Mouse (Mus musculus): ENCODE measurements at regions not wholly inside any gene's neighbourhood (a gene's known extent, or its start where the extent isn't known, plus 50 kb on each side); places are given as distances from the start of the nearest gene placed in this dataset.
A peak's percentile ranks its signal among the peaks of the same experiment; 100 is the strongest.

- Histone ChIP-seq H3K4me3 (ENCODE audit: low read depth, low read length) (no peak overlapping the region), H3K4me2 (no peak overlapping the region), H3K27me3 (ENCODE audit: insufficient read depth, low read length) (no peaks in the 10 kb centered on the region), H3K27ac (ENCODE audit: low read depth) (no peak overlapping the region), H3K9me3 (ENCODE audit: low read depth, low read length) (no peaks in the 10 kb centered on the region), H3K4me1 (ENCODE audit: insufficient read depth) (no peaks in the 10 kb centered on the region), H3K9ac (no peak overlapping the region), H3K36me3 (ENCODE audit: insufficient read depth) (no peaks in the 10 kb centered on the region)
- DNase-seq, result no peak
- no peak for ATAC-seq (ENCODE audit: insufficient read depth)
- 75% methylated on average over 8 of the region's 8 CpGs for WGBS
- TF ChIP-seq CTCF (IDR thresholded peaks at IDR 0.05; ENCODE audit: low read depth), result no peak
These were observed 151.4 kb upstream of the Ppargc1a start for GRCm38 (mm10) chr5:51718911-51719310.

GRCm38 (mm10) chr5:51718451-51718850 lies 150.9 kb upstream of the Ppargc1a start:
- TF ChIP-seq CTCF (IDR thresholded peaks at IDR 0.05; ENCODE audit: low read depth), result no peak
- 88% methylated on average over 1 of the region's 1 CpGs for WGBS
- Histone ChIP-seq H3K4me3 (ENCODE audit: low read depth, low read length) (no peak overlapping the region), H3K9ac (no peak overlapping the region), H3K9me3 (ENCODE audit: low read depth, low read length) (no peaks in the 10 kb centered on the region), H3K4me1 (ENCODE audit: insufficient read depth) (no peaks in the 10 kb centered on the region), H3K27me3 (ENCODE audit: insufficient read depth, low read length) (no peaks in the 10 kb centered on the region), H3K36me3 (ENCODE audit: insufficient read depth) (no peaks in the 10 kb centered on the region), H3K4me2 (no peak overlapping the region), H3K27ac (ENCODE audit: low read depth) (no peak overlapping the region)
- ATAC-seq (ENCODE audit: insufficient read depth), result no peak
- DNase-seq, result no peak

GRCm38 (mm10) chr5:51711860-51712560 lies 144.5 kb upstream of the Ppargc1a start:
- no peak for TF ChIP-seq CTCF (IDR thresholded peaks at IDR 0.05; ENCODE audit: low read depth)
- H3K4me2 ChIP-seq, result no peak overlapping the region
- no peaks in the 10 kb centered on the region for H3K4me1 ChIP-seq (ENCODE audit: insufficient read depth)
- DNase-seq (no peak), ATAC-seq (ENCODE audit: insufficient read depth) (no peak)
- H3K27me3 ChIP-seq (ENCODE audit: insufficient read depth, low read length), result no peaks in the 10 kb centered on the region
- H3K9ac ChIP-seq, result no peak overlapping the region
- WGBS, result 58% methylated on average over 8 of the region's 8 CpGs
- H3K9me3 ChIP-seq (ENCODE audit: low read depth, low read length), result no peaks in the 10 kb centered on the region
- H3K36me3 ChIP-seq (ENCODE audit: insufficient read depth), result no peaks in the 10 kb centered on the region
- H3K4me3 ChIP-seq (ENCODE audit: low read depth, low read length), result no peak overlapping the region
- H3K27ac ChIP-seq (ENCODE audit: low read depth), result no peak overlapping the region

- no peak overlapping the region for H3K4me2 ChIP-seq
- 43% methylated on average over 4 of the region's 4 CpGs for WGBS
- H3K9me3 ChIP-seq (ENCODE audit: low read depth, low read length), result no peaks in the 10 kb centered on the region
- ATAC-seq (ENCODE audit: insufficient read depth) (peak; percentile 52; the same call in 1 of the 2 replicates), DNase-seq (no peak)
- no peak overlapping the region for H3K4me3 ChIP-seq (ENCODE audit: low read depth, low read length)
- H3K27me3 ChIP-seq (ENCODE audit: insufficient read depth, low read length), result no peaks in the 10 kb centered on the region
- TF ChIP-seq CTCF (IDR thresholded peaks at IDR 0.05; ENCODE audit: low read depth), result no peak
- H3K9ac ChIP-seq, result no peak overlapping the region
- no peaks in the 10 kb centered on the region for H3K4me1 ChIP-seq (ENCODE audit: insufficient read depth)
- H3K27ac ChIP-seq (ENCODE audit: low read depth), result no peak overlapping the region
- no peaks in the 10 kb centered on the region for H3K36me3 ChIP-seq (ENCODE audit: insufficient read depth)
These were observed 143.1 kb upstream of the Ppargc1a start for GRCm38 (mm10) chr5:51710664-51711063.

DNA sequence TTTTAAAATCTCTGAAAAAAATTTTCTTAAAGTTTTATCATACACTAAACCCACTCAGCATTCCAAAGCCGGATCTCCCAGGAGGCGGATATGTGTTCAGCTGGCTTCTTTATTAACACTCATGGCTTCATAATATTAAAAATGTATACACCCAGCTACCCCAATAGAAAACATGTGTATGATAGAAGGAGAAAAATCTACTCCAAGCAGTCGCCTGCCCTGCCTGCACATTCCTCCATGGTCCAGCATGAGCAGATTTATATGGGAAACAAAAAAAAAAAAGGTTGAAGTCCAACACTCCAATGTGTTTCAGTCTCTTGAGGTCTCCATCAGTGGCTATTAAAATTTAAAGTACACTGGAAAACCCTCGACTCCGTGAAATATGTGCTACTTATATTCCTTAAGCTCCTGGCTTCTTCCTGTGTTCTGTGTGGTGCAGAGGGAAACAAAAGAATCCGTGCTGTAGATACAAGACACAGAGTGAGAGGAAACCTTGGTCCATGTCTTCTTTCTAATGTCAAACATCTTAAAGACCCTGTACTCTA lies 142.0 kb upstream of the Ppargc1a start:
- Histone ChIP-seq H3K9me3 (ENCODE audit: low read depth, low read length) (no peaks in the 10 kb centered on the region), H3K4me1 (ENCODE audit: insufficient read depth) (no peaks in the 10 kb centered on the region), H3K4me2 (no peak overlapping the region), H3K27ac (ENCODE audit: low read depth) (no peak overlapping the region), H3K27me3 (ENCODE audit: insufficient read depth, low read length) (no peaks in the 10 kb centered on the region), H3K9ac (no peak overlapping the region), H3K36me3 (ENCODE audit: insufficient read depth) (no peaks in the 10 kb centered on the region), H3K4me3 (ENCODE audit: low read depth, low read length) (no peak overlapping the region)
- no peak for TF ChIP-seq CTCF (IDR thresholded peaks at IDR 0.05; ENCODE audit: low read depth)
- no peak for DNase-seq
- 43% methylated on average over 6 of the region's 6 CpGs for WGBS
- no peak for ATAC-seq (ENCODE audit: insufficient read depth)

- no peaks in the 10 kb centered on the region for H3K27me3 ChIP-seq (ENCODE audit: insufficient read depth, low read length)
- 86% methylated on average over 4 of the region's 4 CpGs for WGBS
- TF ChIP-seq CTCF (IDR thresholded peaks at IDR 0.05; ENCODE audit: low read depth), result no peak
- DNase-seq (no peak), ATAC-seq (ENCODE audit: insufficient read depth) (no peak)
- no peaks in the 10 kb centered on the region for H3K9me3 ChIP-seq (ENCODE audit: low read depth, low read length)
- no peak overlapping the region for H3K4me2 ChIP-seq
- H3K4me3 ChIP-seq (ENCODE audit: low read depth, low read length), result no peak overlapping the region
- no peak overlapping the region for H3K27ac ChIP-seq (ENCODE audit: low read depth)
- no peaks in the 10 kb centered on the region for H3K4me1 ChIP-seq (ENCODE audit: insufficient read depth)
- H3K36me3 ChIP-seq (ENCODE audit: insufficient read depth), result no peaks in the 10 kb centered on the region
- H3K9ac ChIP-seq, result no peak overlapping the region
These were observed 112.4 kb upstream of the Ppargc1a start for GRCm38 (mm10) chr5:51679884-51680283.

GRCm38 (mm10) chr5:51671190-51671589 lies 103.7 kb upstream of the Ppargc1a start:
- Histone ChIP-seq H3K4me1 (ENCODE audit: insufficient read depth) (no peaks in the 10 kb centered on the region), H3K9me3 (ENCODE audit: low read depth, low read length) (no peaks in the 10 kb centered on the region), H3K4me2 (no peak overlapping the region), H3K36me3 (ENCODE audit: insufficient read depth) (no peaks in the 10 kb centered on the region), H3K27me3 (ENCODE audit: insufficient read depth, low read length) (no peaks in the 10 kb centered on the region), H3K27ac (ENCODE audit: low read depth) (no peak overlapping the region), H3K4me3 (ENCODE audit: low read depth, low read length) (no peak overlapping the region), H3K9ac (no peak overlapping the region)
- TF ChIP-seq CTCF (IDR thresholded peaks at IDR 0.05; ENCODE audit: low read depth), result no peak
- WGBS, result 85% methylated on average over 5 of the region's 5 CpGs
- DNase-seq, result no peak
- ATAC-seq (ENCODE audit: insufficient read depth), result no peak
